Mouse (Mus musculus): ENCODE data around the gene Usp39. TPM values are rescaled to one million over a fixed set of nuclear protein-coding genes. Genes with fewer than 3 reads are reported as not detected.

The Usp39 gene
- 52.3 and 52.5 TPM in 2 replicates for polyA plus RNA-seq (2014; fragmentation: Nextera tagmentation; extraction: Ambion mirVana)

DNA sequence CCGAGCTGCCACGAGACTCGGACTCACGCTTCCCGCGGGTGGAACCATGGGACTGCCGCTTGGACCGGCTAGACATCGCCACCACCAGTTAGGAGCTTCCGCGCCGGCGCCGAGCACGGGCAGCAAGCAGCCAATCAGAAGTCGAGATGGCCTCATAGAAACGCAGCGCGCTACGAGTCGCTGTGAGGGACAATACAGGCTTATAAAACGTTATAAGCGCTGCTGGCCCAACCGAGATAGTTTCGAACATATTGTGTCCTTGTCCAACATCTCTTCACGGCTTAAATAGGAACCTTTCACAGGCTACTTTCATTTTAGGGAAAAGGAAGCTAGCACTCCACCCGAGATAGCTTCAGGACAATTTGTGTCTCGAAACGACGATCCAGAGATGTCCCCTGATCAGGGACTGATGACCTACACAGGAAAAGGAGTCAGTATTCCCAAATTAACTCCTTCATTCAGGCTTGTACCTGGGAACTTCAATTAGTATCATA, at the start of gene Usp39:
TSS of gene Usp39 (minus strand) at position 111 of the 494 bp plus-strand sequence.
- Histone ChIP-seq H3K27ac (ENCODE audit: low read length) (no peak within 1 kb of the TSS), H3K9me3 (ENCODE audit: control insufficient read depth, low read depth, low read length) (no peaks in the 10 kb centered on the region), H3K4me3 (ENCODE audit: low read depth, low read length) (peak within 1 kb of the TSS; percentile 82), H3K27me3 (ENCODE audit: control insufficient read depth, insufficient read depth, low read length) (no peaks in the 10 kb centered on the region), H3K36me3 (ENCODE audit: control insufficient read depth, insufficient read depth, low read length) (peaks cover 18% of the 10 kb centered on the region), H3K9ac (replicated peaks; ENCODE audit: low read depth, low read length) (peak within 1 kb of the TSS; percentile 81), H3K4me1 (ENCODE audit: control insufficient read depth, insufficient read depth, low read length) (peaks cover 13% of the 10 kb centered on the region; the same call in 1 of the 2 replicates), H3K4me2 (replicated peaks; ENCODE audit: low read depth, low read length) (peak within 1 kb of the TSS; percentile 91)
- ATAC-seq (ENCODE audit: insufficient number of reproducible peaks, insufficient read depth, low FRiP score, low read depth) = peak; percentile 82
- WGBS = under 1% methylated on average over 30 of the region's 30 CpGs

DNA sequence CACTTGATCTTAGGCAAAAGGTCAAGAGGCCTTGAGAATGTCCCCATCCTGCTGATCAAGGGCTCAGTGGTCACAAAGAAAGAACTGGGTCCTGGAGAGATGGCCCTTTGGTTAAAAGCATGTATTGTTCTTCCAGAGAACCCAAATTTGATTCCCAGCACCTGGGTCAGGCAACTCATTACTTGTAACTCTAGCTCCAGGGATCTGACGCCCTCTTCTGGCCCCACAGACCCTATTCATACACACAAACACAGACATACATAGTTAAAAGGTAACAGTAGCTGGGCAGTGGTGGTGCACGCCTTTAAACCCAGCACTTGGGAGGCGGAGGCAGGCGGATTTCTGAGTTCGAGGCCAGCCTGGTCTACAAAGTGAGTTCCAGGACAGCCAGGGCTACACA, 47.4 kb upstream of the Usp39 start:
- Histone ChIP-seq H3K4me3 (ENCODE audit: low read depth, low read length) (no peak overlapping the region), H3K9ac (replicated peaks; ENCODE audit: low read depth, low read length) (no peak overlapping the region), H3K9me3 (ENCODE audit: control insufficient read depth, low read depth, low read length) (no peaks in the 10 kb centered on the region), H3K27ac (ENCODE audit: low read length) (peak overlapping the region; percentile 21; the same call in 1 of the 2 replicates), H3K4me2 (replicated peaks; ENCODE audit: low read depth, low read length) (no peak overlapping the region), H3K36me3 (ENCODE audit: control insufficient read depth, insufficient read depth, low read length) (peaks cover 5% of the 10 kb centered on the region; the same call in 1 of the 2 replicates), H3K4me1 (ENCODE audit: control insufficient read depth, insufficient read depth, low read length) (peaks cover 15% of the 10 kb centered on the region; the same call in 1 of the 2 replicates), H3K27me3 (ENCODE audit: control insufficient read depth, insufficient read depth, low read length) (no peaks in the 10 kb centered on the region)
- 88% methylated on average over 5 of the region's 5 CpGs for WGBS
- no peak for ATAC-seq (ENCODE audit: insufficient number of reproducible peaks, insufficient read depth, low FRiP score, low read depth)

- Histone ChIP-seq H3K9ac (replicated peaks; ENCODE audit: low read depth, low read length) (peak overlapping the region; percentile 66; the same call in 1 of the 2 replicates), H3K27me3 (ENCODE audit: control insufficient read depth, insufficient read depth, low read length) (no peaks in the 10 kb centered on the region), H3K4me1 (ENCODE audit: control insufficient read depth, insufficient read depth, low read length) (peaks cover 15% of the 10 kb centered on the region; the same call in 1 of the 2 replicates), H3K4me2 (replicated peaks; ENCODE audit: low read depth, low read length) (peak overlapping the region; percentile 52), H3K27ac (ENCODE audit: low read length) (peak overlapping the region; percentile 97), H3K36me3 (ENCODE audit: control insufficient read depth, insufficient read depth, low read length) (peaks cover 5% of the 10 kb centered on the region; the same call in 1 of the 2 replicates), H3K4me3 (ENCODE audit: low read depth, low read length) (peak overlapping the region; percentile 55), H3K9me3 (ENCODE audit: control insufficient read depth, low read depth, low read length) (no peaks in the 10 kb centered on the region)
- ATAC-seq (ENCODE audit: insufficient number of reproducible peaks, insufficient read depth, low FRiP score, low read depth) = peak; percentile 54; the same call in 1 of the 2 replicates
- 8% methylated on average over 12 of the region's 12 CpGs for WGBS
Measured at GRCm38 (mm10) chr6:72390795-72391521, 46.0 kb upstream of the Usp39 start.

- peak within 1 kb of the TSS; percentile 52 for H3K4me2 ChIP-seq (replicated peaks; ENCODE audit: low read depth, low read length)
- H3K36me3 ChIP-seq (ENCODE audit: control insufficient read depth, insufficient read depth, low read length) = peaks cover 9% of the 10 kb centered on the region; the same call in 1 of the 2 replicates
- peak within 1 kb of the TSS; percentile 66 for H3K9ac ChIP-seq (replicated peaks; ENCODE audit: low read depth, low read length)
- WGBS = 2% methylated on average over 33 of the region's 33 CpGs
- H3K4me3 ChIP-seq (ENCODE audit: low read depth, low read length) = peak within 1 kb of the TSS; percentile 55
- peak; percentile 83 for ATAC-seq (ENCODE audit: insufficient number of reproducible peaks, insufficient read depth, low FRiP score, low read depth)
- peaks cover 15% of the 10 kb centered on the region; the same call in 1 of the 2 replicates for H3K4me1 ChIP-seq (ENCODE audit: control insufficient read depth, insufficient read depth, low read length)
- peak within 1 kb of the TSS; percentile 97 for H3K27ac ChIP-seq (ENCODE audit: low read length)
- no peaks in the 10 kb centered on the region for H3K27me3 ChIP-seq (ENCODE audit: control insufficient read depth, insufficient read depth, low read length)
- H3K9me3 ChIP-seq (ENCODE audit: control insufficient read depth, low read depth, low read length) = no peaks in the 10 kb centered on the region
Measured at GRCm38 (mm10) chr6:72389941-72390771, 45.2 kb upstream of the Usp39 start, which contains the start of gene Vamp8. TSS of gene Vamp8 (minus strand) at chr6:72390703.

GRCm38 (mm10) chr6:72389471-72389940, 44.5 kb upstream of the Usp39 start:
- Histone ChIP-seq H3K27ac (ENCODE audit: low read length) (peak overlapping the region; percentile 97), H3K36me3 (ENCODE audit: control insufficient read depth, insufficient read depth, low read length) (peaks cover 12% of the 10 kb centered on the region; the same call in 1 of the 2 replicates), H3K4me3 (ENCODE audit: low read depth, low read length) (peak overlapping the region; percentile 55), H3K9ac (replicated peaks; ENCODE audit: low read depth, low read length) (peak overlapping the region; percentile 66), H3K4me1 (ENCODE audit: control insufficient read depth, insufficient read depth, low read length) (peaks cover 15% of the 10 kb centered on the region; the same call in 1 of the 2 replicates), H3K27me3 (ENCODE audit: control insufficient read depth, insufficient read depth, low read length) (no peaks in the 10 kb centered on the region), H3K4me2 (replicated peaks; ENCODE audit: low read depth, low read length) (peak overlapping the region; percentile 52), H3K9me3 (ENCODE audit: control insufficient read depth, low read depth, low read length) (no peaks in the 10 kb centered on the region)
- ATAC-seq (ENCODE audit: insufficient number of reproducible peaks, insufficient read depth, low FRiP score, low read depth) = peak; percentile 72; the same call in 1 of the 2 replicates
- 11% methylated on average over 13 of the region's 13 CpGs for WGBS

DNA sequence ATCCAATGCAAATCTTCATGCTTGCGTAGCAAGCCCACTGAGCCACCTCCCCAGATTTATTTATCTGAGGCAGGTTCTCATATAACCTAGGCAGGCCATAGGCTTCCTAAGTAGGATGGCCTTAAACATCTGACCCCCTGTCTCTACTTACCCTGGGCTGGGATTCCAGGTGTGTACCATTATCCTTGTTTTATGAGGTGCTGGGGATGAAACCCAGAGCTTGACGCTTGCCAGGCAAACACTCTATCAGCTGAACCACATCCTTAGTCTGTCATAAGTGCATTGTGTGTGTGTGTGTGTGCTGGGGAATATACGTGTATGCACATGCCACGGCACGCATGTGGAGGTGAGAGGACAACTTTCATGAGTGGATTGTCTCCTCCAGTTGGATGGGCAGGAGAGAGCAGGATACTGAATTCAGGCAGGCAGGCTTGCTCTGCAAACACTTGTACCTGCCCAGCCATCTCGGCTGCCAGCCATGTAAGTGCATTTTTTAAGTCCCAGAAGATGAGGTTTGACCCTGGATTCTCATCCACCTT, 43.9 kb upstream of the Usp39 start:
- H3K9me3 ChIP-seq (ENCODE audit: control insufficient read depth, low read depth, low read length) = no peaks in the 10 kb centered on the region
- 70% methylated on average over 6 of the region's 6 CpGs for WGBS
- no peaks in the 10 kb centered on the region for H3K27me3 ChIP-seq (ENCODE audit: control insufficient read depth, insufficient read depth, low read length)
- H3K9ac ChIP-seq (replicated peaks; ENCODE audit: low read depth, low read length) = no peak overlapping the region
- H3K4me1 ChIP-seq (ENCODE audit: control insufficient read depth, insufficient read depth, low read length) = peaks cover 15% of the 10 kb centered on the region; the same call in 1 of the 2 replicates
- H3K27ac ChIP-seq (ENCODE audit: low read length) = peak overlapping the region; percentile 97; the same call in 1 of the 2 replicates
- peaks cover 12% of the 10 kb centered on the region; the same call in 1 of the 2 replicates for H3K36me3 ChIP-seq (ENCODE audit: control insufficient read depth, insufficient read depth, low read length)
- H3K4me3 ChIP-seq (ENCODE audit: low read depth, low read length) = peak overlapping the region; percentile 55
- peak overlapping the region; percentile 52 for H3K4me2 ChIP-seq (replicated peaks; ENCODE audit: low read depth, low read length)
- no peak for ATAC-seq (ENCODE audit: insufficient number of reproducible peaks, insufficient read depth, low FRiP score, low read depth)

DNA sequence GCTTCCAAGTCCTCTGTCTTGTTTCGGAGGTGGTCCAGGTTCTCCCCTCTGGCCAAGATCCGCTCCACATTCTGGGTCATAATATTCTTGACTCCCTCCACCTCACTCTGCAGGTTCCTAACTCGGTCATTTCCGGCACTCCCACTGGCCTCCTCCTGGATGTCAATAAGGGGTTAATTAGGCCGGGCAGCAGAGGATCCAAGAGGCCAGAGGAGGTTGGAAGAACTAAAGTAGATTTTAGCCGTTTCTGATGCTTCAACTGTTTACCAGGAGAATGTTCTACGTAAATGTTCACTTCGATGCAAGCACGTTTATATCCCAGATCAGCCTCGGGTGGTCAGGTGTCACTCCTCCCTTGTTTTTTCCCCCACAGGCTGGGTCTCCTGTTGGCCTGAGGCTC, 43.3 kb upstream of the Usp39 start:
- H3K27ac ChIP-seq (ENCODE audit: low read length) = no peak overlapping the region
- WGBS = 63% methylated on average over 10 of the region's 10 CpGs
- H3K9me3 ChIP-seq (ENCODE audit: control insufficient read depth, low read depth, low read length) = no peaks in the 10 kb centered on the region
- peaks cover 15% of the 10 kb centered on the region; the same call in 1 of the 2 replicates for H3K4me1 ChIP-seq (ENCODE audit: control insufficient read depth, insufficient read depth, low read length)
- no peak for ATAC-seq (ENCODE audit: insufficient number of reproducible peaks, insufficient read depth, low FRiP score, low read depth)
- H3K4me3 ChIP-seq (ENCODE audit: low read depth, low read length) = no peak overlapping the region
- no peaks in the 10 kb centered on the region for H3K27me3 ChIP-seq (ENCODE audit: control insufficient read depth, insufficient read depth, low read length)
- peaks cover 12% of the 10 kb centered on the region; the same call in 1 of the 2 replicates for H3K36me3 ChIP-seq (ENCODE audit: control insufficient read depth, insufficient read depth, low read length)
- H3K4me2 ChIP-seq (replicated peaks; ENCODE audit: low read depth, low read length) = peak overlapping the region; percentile 52; the same call in 1 of the 2 replicates
- H3K9ac ChIP-seq (replicated peaks; ENCODE audit: low read depth, low read length) = no peak overlapping the region
